ENCODE assay signal across 7 mouse cellular contexts in genomic region chr9:57260940-57261339, GRCm38 (mm10). TPM values are rescaled to one million over a fixed set of nuclear protein-coding genes. Genes with fewer than 3 reads are reported as not detected.
A peak's percentile ranks its signal among the peaks of the same experiment; 100 is the strongest.
DNase-seq lines count a peak whose midpoint lies in the region; ATAC-seq and TF ChIP-seq lines count a peak whose summit lies in the region.

No protein-coding gene starts in this region.

- WGBS in embryonic facial prominence, embryonic 14.5 days = 21% methylated on average over 12 of the region's 12 CpGs
- 7% methylated on average over 12 of the region's 12 CpGs for WGBS in intestine, embryonic 16.5 days

- no peaks in the 10 kb centered on the region for H3K9me3 ChIP-seq in embryonic facial prominence, embryonic 14.5 days (ENCODE audit: control insufficient read depth, low read length)
- no peaks in the 10 kb centered on the region for H3K9me3 ChIP-seq in intestine, embryonic 16.5 days (ENCODE audit: control insufficient read depth, low read length)

- no peaks in the 10 kb centered on the region for H3K27me3 ChIP-seq in testis, adult 2 months (ENCODE audit: control insufficient read depth, insufficient read depth, low read length)
- no peaks in the 10 kb centered on the region for H3K27me3 ChIP-seq in embryonic facial prominence, embryonic 14.5 days (replicated peaks; ENCODE audit: control insufficient read depth, insufficient read depth, low read length)
- H3K27me3 ChIP-seq in intestine, embryonic 16.5 days (replicated peaks; ENCODE audit: control insufficient read depth, insufficient read depth, low read length) = no peaks in the 10 kb centered on the region

- H3K9ac ChIP-seq in embryonic facial prominence, embryonic 14.5 days (ENCODE audit: low read depth, low read length) = peak overlapping the region; percentile 92
- H3K9ac ChIP-seq in intestine, embryonic 16.5 days (ENCODE audit: low read depth, low read length) = peak overlapping the region; percentile 94

- TF ChIP-seq POLR2A in testis, adult 2 months (IDR thresholded peaks at IDR 0.05; ENCODE audit: control insufficient read depth, low read depth, low read length) = no peak

- no peak for ATAC-seq in embryonic facial prominence, embryonic 14.5 days (ENCODE audit: low read depth)
- ATAC-seq in intestine, embryonic 16.5 days = 0 out of 2 replicates have a peak, but pooled peaks have one; percentile 1

- DNase-seq in testis, postnatal 10 days (ENCODE audit: low spot score) = no peak
- DNase-seq in embryonic facial prominence, embryonic 14.5 days (ENCODE audit: low spot score) = no peak
- DNase-seq in natural killer cell, adult 2 months (ENCODE audit: low spot score in 2 of 2) = peak; percentile 29 to 44
- DNase-seq in adrenal gland, postnatal 25 days = no peak
- DNase-seq in urinary bladder, postnatal 10 days (ENCODE audit: low spot score) = no peak

- H3K4me1 ChIP-seq in testis, adult 2 months (ENCODE audit: control insufficient read depth, insufficient read depth, low read length) = peaks cover 6% of the 10 kb centered on the region
- H3K4me1 ChIP-seq in embryonic facial prominence, embryonic 14.5 days (ENCODE audit: control insufficient read depth, insufficient read depth, low read length) = peaks cover 14% of the 10 kb centered on the region
- peaks cover 17% of the 10 kb centered on the region for H3K4me1 ChIP-seq in intestine, embryonic 16.5 days (ENCODE audit: control insufficient read depth, insufficient read depth, low read length)

- peak overlapping the region; percentile 95 for H3K27ac ChIP-seq in testis, adult 2 months (ENCODE audit: control insufficient read depth, insufficient read depth, low read depth, low read length)
- H3K27ac ChIP-seq in embryonic facial prominence, embryonic 14.5 days (replicated peaks; ENCODE audit: low read depth, low read length) = no peak overlapping the region
- peak overlapping the region; percentile 88 for H3K27ac ChIP-seq in intestine, embryonic 16.5 days (ENCODE audit: low read length)

- peak overlapping the region; percentile 92 for H3K4me3 ChIP-seq in testis, adult 2 months (ENCODE audit: control insufficient read depth, low read depth, low read length)
- H3K4me3 ChIP-seq in embryonic facial prominence, embryonic 14.5 days (ENCODE audit: low read depth, low read length) = peak overlapping the region; percentile 67
- H3K4me3 ChIP-seq in intestine, embryonic 16.5 days (ENCODE audit: low read length) = peak overlapping the region; percentile 83

- H3K36me3 ChIP-seq in testis, adult 2 months (ENCODE audit: control insufficient read depth, insufficient read depth, low read length) = no peaks in the 10 kb centered on the region; the same call in 1 of the 2 replicates
- peaks cover 32% of the 10 kb centered on the region for H3K36me3 ChIP-seq in embryonic facial prominence, embryonic 14.5 days (ENCODE audit: control insufficient read depth, insufficient read depth, low read length)
- H3K36me3 ChIP-seq in intestine, embryonic 16.5 days (ENCODE audit: control insufficient read depth, insufficient read depth, low read length) = peaks cover 22% of the 10 kb centered on the region

- H3K4me2 ChIP-seq in embryonic facial prominence, embryonic 14.5 days (ENCODE audit: low read depth, low read length) = peak overlapping the region; percentile 92
- peak overlapping the region; percentile 77 for H3K4me2 ChIP-seq in intestine, embryonic 16.5 days (ENCODE audit: low read depth, low read length)

- TF ChIP-seq CTCF in testis, adult 2 months (IDR thresholded peaks at IDR 0.05; ENCODE audit: control insufficient read depth, insufficient read depth, insufficient replicate concordance, low read depth, low read length) = no peak

RNA-seq across cellular contexts. Expression of gene 1700017B05Rik, which starts 1.5 kb away (rescaled TPM):
- 87.2 and 99.0 TPM in 2 replicates for polyA plus RNA-seq in testis, adult 2 months (2012; rRNA removed)
- 19.5 and 19.6 TPM in 2 replicates for polyA plus RNA-seq in embryonic facial prominence, embryonic 14.5 days (2014; fragmentation: Nextera tagmentation; extraction: Ambion mirVana)
- polyA plus RNA-seq in intestine, embryonic 16.5 days (2015; fragmentation: Nextera tagmentation; extraction: Ambion mirVana) = 23.8 and 25.5 TPM in 2 replicates
- 40.7 and 45.1 TPM in 2 replicates for total RNA-seq in adrenal gland, postnatal 25 days (2021)

RNA-seq across cellular contexts. Expression of gene Trcg1, which starts 24.6 kb away (rescaled TPM):
- 0.11 and 0.20 TPM in 2 replicates for polyA plus RNA-seq in testis, adult 2 months (2012; rRNA removed)
- polyA plus RNA-seq in embryonic facial prominence, embryonic 14.5 days (2014; fragmentation: Nextera tagmentation; extraction: Ambion mirVana) = not detected in 2 replicates
- not detected in 2 replicates for polyA plus RNA-seq in intestine, embryonic 16.5 days (2015; fragmentation: Nextera tagmentation; extraction: Ambion mirVana)
- total RNA-seq in adrenal gland, postnatal 25 days (2021) = not detected in 2 replicates

Comparison
In these comparisons a context has a peak if more than half of its experiments do, and no peak if none do; other contexts are left out.
1. DNase-seq: peak in natural killer cell, adult 2 months (2 of 2); none in testis, postnatal 10 days (single experiment), embryonic facial prominence, embryonic 14.5 days (single experiment), adrenal gland, postnatal 25 days (single experiment) and urinary bladder, postnatal 10 days (single experiment).
2. Peak in every context shown above with its lines, with median percentiles within 50 percentile points of each other: H3K4me3 ChIP-seq.